Mouse (Mus musculus) embryonic fibroblast, embryonic 13.5 days (primary cell): Measurements from ENCODE around the gene Nop16.

Source experiments
- CTCF ChIP-seq: IDR thresholded peaks from 2 replicates; pipeline ENCODE4 v1.5.1; 2011; ENCODE audit warnings: mild to moderate bottlenecking, control low read depth, low read length, moderate library complexity, borderline replicate concordance; ENCODE audit not compliant: insufficient read depth
- POLR2A ChIP-seq: IDR thresholded peaks from 2 replicates; pipeline ENCODE4 v1.6.1; 2011; ENCODE audit warnings: low read depth, mild to moderate bottlenecking, control low read depth, low read length, moderate library complexity

- TF ChIP-seq CTCF, result no peak
- no peak for TF ChIP-seq POLR2A
Observed at GRCm38 (mm10) chr13:54602639-54603111, 12.8 kb upstream of the Nop16 start.
